Comparison of ENCODE assay signal across 11 mouse cellular contexts in genomic region chr8:122511552-122511951, GRCm38 (mm10). TPM values are rescaled to one million over a fixed set of nuclear protein-coding genes. Genes with fewer than 3 reads are reported as not detected.
A peak's percentile ranks its signal among the peaks of the same experiment; 100 is the strongest.
DNase-seq lines count a peak whose midpoint lies in the region; ATAC-seq and TF ChIP-seq lines count a peak whose summit lies in the region.
"Had no signal": no experiment of that assay in that cellular context is flagged by ENCODE, and none has a peak within 500 bp of the region (broad histone marks: within the 10 kb centered on the region; RNA-seq: fewer than 3 reads in every experiment).

No protein-coding gene starts in this region.

- no peak overlapping the region for H3K4me2 ChIP-seq in intestine, postnatal 0 days (replicated peaks; ENCODE audit: low read depth)
- no peak overlapping the region for H3K4me2 ChIP-seq in hindbrain, embryonic 12.5 days (replicated peaks)
- H3K4me2 ChIP-seq: embryonic facial prominence, embryonic 12.5 days had no signal

- H3K4me1 ChIP-seq in intestine, postnatal 0 days (replicated peaks; ENCODE audit: control insufficient read depth, insufficient read depth, low read length), result no peaks in the 10 kb centered on the region; the same call in 1 of the 2 replicates
- H3K4me1 ChIP-seq in hindbrain, embryonic 12.5 days, result 0 out of 2 replicates have a peak, but pooled peaks cover 4% of the 10 kb centered on the region
- H3K4me1 ChIP-seq: embryonic facial prominence, embryonic 12.5 days had no signal

- peak; percentile 62 for DNase-seq in urinary bladder, postnatal 14 days (ENCODE audit: low spot score)
- DNase-seq in urinary bladder, adult 2 months (ENCODE audit: low spot score), result no peak
- DNase-seq in heart, adult 9 months (ENCODE audit: low spot score in 2 of 2), result peak; percentile 73
- DNase-seq: thymus, postnatal 25 days had no signal

- no peak overlapping the region for H3K9ac ChIP-seq in intestine, postnatal 0 days (ENCODE audit: low read depth, low read length)
- H3K9ac ChIP-seq in hindbrain, embryonic 12.5 days, result no peak overlapping the region
- H3K9ac ChIP-seq: embryonic facial prominence, embryonic 12.5 days had no signal

- WGBS in intestine, postnatal 0 days, result 38% methylated on average over 16 of the region's 16 CpGs
- 72% methylated on average over 16 of the region's 16 CpGs for WGBS in hindbrain, embryonic 12.5 days

- no peaks in the 10 kb centered on the region for H3K9me3 ChIP-seq in intestine, postnatal 0 days (ENCODE audit: control insufficient read depth)
- H3K9me3 ChIP-seq in hindbrain, embryonic 12.5 days (replicated peaks), result no peaks in the 10 kb centered on the region
- H3K9me3 ChIP-seq: embryonic facial prominence, embryonic 12.5 days had no signal

- no peaks in the 10 kb centered on the region for H3K27me3 ChIP-seq in intestine, postnatal 0 days (replicated peaks; ENCODE audit: control insufficient read depth, insufficient read depth, low read length)
- H3K27me3 ChIP-seq in hindbrain, embryonic 12.5 days, result no peaks in the 10 kb centered on the region
- H3K27me3 ChIP-seq: embryonic facial prominence, embryonic 12.5 days; Patski had no signal

- 0 out of 2 replicates have a peak, but pooled peaks have one; percentile 25 for ATAC-seq in intestine, postnatal 0 days
- no peak for ATAC-seq in hindbrain, embryonic 12.5 days (ENCODE audit: low FRiP score)
- no peak for ATAC-seq in granulocyte monocyte progenitor cell, adult 5-6 weeks (replicated peaks; ENCODE audit: poor library complexity, severe bottlenecking)
- ATAC-seq in megakaryocyte, adult 5-6 weeks (ENCODE audit: poor library complexity, severe bottlenecking), result no peak
- ATAC-seq: Patski had no signal

- H3K27ac ChIP-seq in intestine, postnatal 0 days (ENCODE audit: low read depth, low read length), result no peak overlapping the region
- no peak overlapping the region for H3K27ac ChIP-seq in hindbrain, embryonic 12.5 days
- H3K27ac ChIP-seq: embryonic facial prominence, embryonic 12.5 days had no signal

- H3K36me3 ChIP-seq in intestine, postnatal 0 days (ENCODE audit: control insufficient read depth, insufficient read depth), result no peaks in the 10 kb centered on the region
- H3K36me3 ChIP-seq in hindbrain, embryonic 12.5 days, result no peaks in the 10 kb centered on the region
- H3K36me3 ChIP-seq: embryonic facial prominence, embryonic 12.5 days had no signal

- no peak for TF ChIP-seq CTCF in intestine, postnatal 0 days (IDR thresholded peaks at IDR 0.05; ENCODE audit: low read depth)

- no peak overlapping the region for H3K4me3 ChIP-seq in intestine, postnatal 0 days (ENCODE audit: low read depth, low read length)
- H3K4me3 ChIP-seq in hindbrain, embryonic 12.5 days, result no peak overlapping the region
- H3K4me3 ChIP-seq: embryonic facial prominence, embryonic 12.5 days had no signal

RNA-seq across cellular contexts. Expression of gene Ctu2, which starts 35.6 kb away (rescaled TPM):
- polyA plus RNA-seq in urinary bladder, adult 2 months (2012; rRNA removed), result 27.6 and 33.1 TPM in 2 replicates
- 22.4 and 26.4 TPM in 2 replicates for polyA plus RNA-seq in intestine, postnatal 0 days (2015; fragmentation: Nextera tagmentation; extraction: Ambion mirVana)
- 66.7 and 68.1 TPM in 2 replicates for polyA plus RNA-seq in hindbrain, embryonic 12.5 days (2016; fragmentation: Nextera tagmentation; extraction: Ambion mirVana)
- total RNA-seq in granulocyte monocyte progenitor cell, adult 5-6 weeks (2014; fragmentation: Nextera tagmentation), result 11.9 and 33.1 TPM in 2 replicates
- 9.3 and 14.0 TPM in 2 replicates for total RNA-seq in granulocyte monocyte progenitor cell, adult 5-6 weeks (2017)
- total RNA-seq in megakaryocyte, adult 5-6 weeks (2015), result 13.5 and 16.2 TPM in 2 replicates
- 4.7 and 7.7 TPM in 2 replicates for total RNA-seq in megakaryocyte, adult 5-6 weeks (2017)

RNA-seq across cellular contexts. Expression of gene Rnf166, which starts 35.7 kb away (rescaled TPM):
- polyA plus RNA-seq in urinary bladder, adult 2 months (2012; rRNA removed), result 61.1 and 64.7 TPM in 2 replicates
- polyA plus RNA-seq in intestine, postnatal 0 days (2015; fragmentation: Nextera tagmentation; extraction: Ambion mirVana), result 22.7 and 22.8 TPM in 2 replicates
- 35.3 and 39.2 TPM in 2 replicates for polyA plus RNA-seq in hindbrain, embryonic 12.5 days (2016; fragmentation: Nextera tagmentation; extraction: Ambion mirVana)
- total RNA-seq in granulocyte monocyte progenitor cell, adult 5-6 weeks (2014; fragmentation: Nextera tagmentation), result 40.5 and 41.2 TPM in 2 replicates
- total RNA-seq in granulocyte monocyte progenitor cell, adult 5-6 weeks (2017), result 29.8 and 43.2 TPM in 2 replicates
- 42.0 and 48.6 TPM in 2 replicates for total RNA-seq in megakaryocyte, adult 5-6 weeks (2015)
- total RNA-seq in megakaryocyte, adult 5-6 weeks (2017), result 50.8 and 59.5 TPM in 2 replicates

RNA-seq across cellular contexts. Expression of gene Piezo1, which starts 39.6 kb away (rescaled TPM):
- 68.9 and 70.9 TPM in 2 replicates for polyA plus RNA-seq in urinary bladder, adult 2 months (2012; rRNA removed)
- 4.4 and 7.3 TPM in 2 replicates for polyA plus RNA-seq in intestine, postnatal 0 days (2015; fragmentation: Nextera tagmentation; extraction: Ambion mirVana)
- polyA plus RNA-seq in hindbrain, embryonic 12.5 days (2016; fragmentation: Nextera tagmentation; extraction: Ambion mirVana), result 8.9 TPM in 2 replicates
- total RNA-seq in granulocyte monocyte progenitor cell, adult 5-6 weeks (2014; fragmentation: Nextera tagmentation), result 19.4 and 67.1 TPM in 2 replicates
- total RNA-seq in granulocyte monocyte progenitor cell, adult 5-6 weeks (2017), result 15.8 and 22.4 TPM in 2 replicates
- 27.4 and 34.6 TPM in 2 replicates for total RNA-seq in megakaryocyte, adult 5-6 weeks (2015)
- total RNA-seq in megakaryocyte, adult 5-6 weeks (2017), result 30.0 and 35.9 TPM in 2 replicates

RNA-seq across cellular contexts. Expression of gene Snai3, which starts 51.0 kb away (rescaled TPM):
- 2.9 and 3.2 TPM in 2 replicates for polyA plus RNA-seq in urinary bladder, adult 2 months (2012; rRNA removed)
- 0.33 and 0.46 TPM in 2 replicates for polyA plus RNA-seq in intestine, postnatal 0 days (2015; fragmentation: Nextera tagmentation; extraction: Ambion mirVana)
- not detected in 2 replicates for polyA plus RNA-seq in hindbrain, embryonic 12.5 days (2016; fragmentation: Nextera tagmentation; extraction: Ambion mirVana)
- total RNA-seq in granulocyte monocyte progenitor cell, adult 5-6 weeks (2014; fragmentation: Nextera tagmentation), result not detected in 2 replicates
- not detected in 2 replicates for total RNA-seq in granulocyte monocyte progenitor cell, adult 5-6 weeks (2017)
- total RNA-seq in megakaryocyte, adult 5-6 weeks (2015), result 0.09 and 0.25 TPM in 2 replicates
- not detected in 2 replicates for total RNA-seq in megakaryocyte, adult 5-6 weeks (2017)
- total RNA-seq: hematopoietic stem cell, adult 5-6 weeks had no signal

RNA-seq across cellular contexts. Expression of gene Cdt1, which starts 56.3 kb away (rescaled TPM):
- 6.6 and 9.9 TPM in 2 replicates for polyA plus RNA-seq in urinary bladder, adult 2 months (2012; rRNA removed)
- 13.3 and 14.0 TPM in 2 replicates for polyA plus RNA-seq in intestine, postnatal 0 days (2015; fragmentation: Nextera tagmentation; extraction: Ambion mirVana)
- polyA plus RNA-seq in hindbrain, embryonic 12.5 days (2016; fragmentation: Nextera tagmentation; extraction: Ambion mirVana), result 22.7 and 23.9 TPM in 2 replicates
- total RNA-seq in granulocyte monocyte progenitor cell, adult 5-6 weeks (2014; fragmentation: Nextera tagmentation), result 76.0 and 153 TPM in 2 replicates
- 38.6 and 38.8 TPM in 2 replicates for total RNA-seq in granulocyte monocyte progenitor cell, adult 5-6 weeks (2017)
- 41.7 and 41.9 TPM in 2 replicates for total RNA-seq in megakaryocyte, adult 5-6 weeks (2015)
- total RNA-seq in megakaryocyte, adult 5-6 weeks (2017), result 28.4 and 34.1 TPM in 2 replicates
